In genomic region chr5:123057366-123058250, GRCm38 (mm10) we compare ENCODE assay signal across 8 mouse cellular contexts. TPM values are rescaled to one million over a fixed set of nuclear protein-coding genes. Genes with fewer than 3 reads are reported as not detected.
A peak's percentile ranks its signal among the peaks of the same experiment; 100 is the strongest.
DNase-seq lines count a peak whose midpoint lies in the region; ATAC-seq lines count a peak whose summit lies in the region.

No protein-coding gene starts in this region.

- ATAC-seq in forebrain, embryonic 14.5 days: peak; percentile 95
- peak; percentile 92 for ATAC-seq in neural tube, embryonic 15.5 days (ENCODE audit: low FRiP score)

- peak overlapping the region; percentile 54 for H3K9ac ChIP-seq in forebrain, embryonic 14.5 days (ENCODE audit: low read length)
- H3K9ac ChIP-seq in neural tube, embryonic 15.5 days (replicated peaks): peak overlapping the region; percentile 39

- no peaks in the 10 kb centered on the region for H3K27me3 ChIP-seq in forebrain, embryonic 14.5 days (replicated peaks; ENCODE audit: control insufficient read depth, insufficient read depth, low read length)
- no peaks in the 10 kb centered on the region for H3K27me3 ChIP-seq in neural tube, embryonic 15.5 days (replicated peaks)

- H3K9me3 ChIP-seq in forebrain, embryonic 14.5 days (replicated peaks; ENCODE audit: control insufficient read depth, low read length): no peaks in the 10 kb centered on the region
- H3K9me3 ChIP-seq in neural tube, embryonic 15.5 days (replicated peaks): no peaks in the 10 kb centered on the region

- peak overlapping the region; percentile 49 for H3K4me2 ChIP-seq in forebrain, embryonic 14.5 days (ENCODE audit: low read length)
- peak overlapping the region; percentile 55 for H3K4me2 ChIP-seq in neural tube, embryonic 15.5 days

- peak; percentile 100 for DNase-seq in ES-CJ7 (ENCODE audit: low read depth, low spot score)
- DNase-seq in cerebellum, adult 11 months: peak; percentile 99
- DNase-seq in forebrain, embryonic 14.5 days (ENCODE audit: low spot score): peak; percentile 100
- DNase-seq in heart, postnatal 14 days: peak; percentile 98 to 99
- DNase-seq in layer of hippocampus, adult 11-12 months (ENCODE audit: low spot score): peak; percentile 99
- peak; percentile 100 for DNase-seq in lung, adult 18-20 months
- peak; percentile 100 for DNase-seq in testis, postnatal 14 days (ENCODE audit: low spot score)

- intact Hi-C loops in heart, postnatal 14 days (cut with DNase I): loop anchor here (5.0 kb wide), 1 partner anchor 40 kb away; the partner anchor contains the start of gene Orai1

- H3K4me1 ChIP-seq in forebrain, embryonic 14.5 days (ENCODE audit: control insufficient read depth, insufficient read depth, low read length): no peaks in the 10 kb centered on the region
- H3K4me1 ChIP-seq in neural tube, embryonic 15.5 days: peaks cover 7% of the 10 kb centered on the region; the same call in 1 of the 2 replicates

- WGBS in forebrain, embryonic 14.5 days: 8% methylated on average over 48 of the region's 48 CpGs
- WGBS in neural tube, embryonic 15.5 days: 8% methylated on average over 48 of the region's 48 CpGs

- no peaks in the 10 kb centered on the region for H3K36me3 ChIP-seq in forebrain, embryonic 14.5 days (ENCODE audit: control insufficient read depth, insufficient read depth, low read length)
- H3K36me3 ChIP-seq in neural tube, embryonic 15.5 days: no peaks in the 10 kb centered on the region

- H3K27ac ChIP-seq in forebrain, embryonic 14.5 days (ENCODE audit: low read depth, low read length): 0 out of 2 replicates have a peak overlapping the region, but pooled peaks have one; percentile 14
- peak overlapping the region; percentile 68 for H3K27ac ChIP-seq in neural tube, embryonic 15.5 days (replicated peaks)

- H3K4me3 ChIP-seq in forebrain, embryonic 14.5 days (ENCODE audit: low read depth, low read length): peak overlapping the region; percentile 35
- peak overlapping the region; percentile 43 for H3K4me3 ChIP-seq in neural tube, embryonic 15.5 days (replicated peaks)

RNA-seq across cellular contexts. Expression of gene Tmem120b, which starts 10.6 kb away (rescaled TPM):
- polyA plus RNA-seq in forebrain, embryonic 14.5 days (2014; fragmentation: Nextera tagmentation; extraction: Ambion mirVana): 8.1 and 10.6 TPM in 2 replicates
- total RNA-seq in heart, postnatal 14 days (2021): 10 to 100 TPM; 10.6 to 12.1 TPM
- 19.6 and 21.0 TPM in 2 replicates for polyA plus RNA-seq in neural tube, embryonic 15.5 days (2015; fragmentation: Nextera tagmentation; extraction: Ambion mirVana)

RNA-seq across cellular contexts. Expression of gene Morn3, which starts 10.8 kb away (rescaled TPM):
- 0.63 and 0.83 TPM in 2 replicates for polyA plus RNA-seq in forebrain, embryonic 14.5 days (2014; fragmentation: Nextera tagmentation; extraction: Ambion mirVana)
- total RNA-seq in heart, postnatal 14 days (2021): under 1 TPM in 1 of 2 experiments, not detected in 1; 0.93 TPM
- polyA plus RNA-seq in neural tube, embryonic 15.5 days (2015; fragmentation: Nextera tagmentation; extraction: Ambion mirVana): 0.68 TPM in 1 of 2 replicates, not detected in the other

RNA-seq across cellular contexts. Expression of gene Orai1, which starts 42.7 kb away (rescaled TPM):
- 13.3 and 13.8 TPM in 2 replicates for polyA plus RNA-seq in forebrain, embryonic 14.5 days (2014; fragmentation: Nextera tagmentation; extraction: Ambion mirVana)
- 10 to 100 TPM; 17.2 to 19.5 TPM for total RNA-seq in heart, postnatal 14 days (2021)
- 14.1 and 14.2 TPM in 2 replicates for polyA plus RNA-seq in neural tube, embryonic 15.5 days (2015; fragmentation: Nextera tagmentation; extraction: Ambion mirVana)

Comparison
In these comparisons a context has a peak if more than half of its experiments do, and no peak if none do; other contexts are left out.
1. Peak in every context shown above with its lines: DNase-seq, ATAC-seq, H3K4me3 ChIP-seq and H3K27ac ChIP-seq.